Comparison of ENCODE assay signal across 8 mouse cellular contexts in the genomic region with DNA sequence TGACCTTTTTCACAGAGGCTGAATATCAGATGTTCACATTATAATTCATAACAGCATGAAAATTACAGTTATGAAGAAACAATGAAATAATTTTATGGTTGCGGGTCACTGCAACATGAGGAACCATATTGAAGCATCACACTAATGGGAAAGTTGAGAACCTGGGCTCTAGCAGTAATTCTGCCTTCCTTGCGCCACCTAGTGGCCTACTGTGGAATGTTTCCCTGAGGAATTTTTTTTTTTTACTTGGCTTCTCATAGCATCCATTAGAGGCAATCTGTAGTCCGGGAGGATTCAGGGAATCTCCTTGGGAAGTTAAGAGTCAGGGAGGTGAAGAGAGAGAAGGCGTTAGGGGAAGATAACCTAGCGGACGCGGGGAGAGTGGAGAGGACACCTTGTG. TPM values are rescaled to one million over a fixed set of nuclear protein-coding genes. Genes with fewer than 3 reads are reported as not detected.
DNase-seq lines count a peak whose midpoint lies in the region; ATAC-seq and TF ChIP-seq lines count a peak whose summit lies in the region.

No protein-coding gene starts in this region.

- 12% methylated on average over 7 of the region's 7 CpGs for WGBS in forebrain, postnatal 0 days
- 14% methylated on average over 7 of the region's 7 CpGs for WGBS in forebrain, embryonic 15.5 days
- 12% methylated on average over 7 of the region's 7 CpGs for WGBS in embryonic facial prominence, embryonic 11.5 days
- 8% methylated on average over 7 of the region's 7 CpGs for WGBS in lung, adult 2 months
- 22% methylated on average over 7 of the region's 7 CpGs for WGBS in small intestine, adult 2 months

- H3K4me1 ChIP-seq in forebrain, postnatal 0 days (ENCODE audit: insufficient read depth) = no peaks in the 10 kb centered on the region
- peaks cover 9% of the 10 kb centered on the region; the same call in 1 of the 2 replicates for H3K4me1 ChIP-seq in forebrain, embryonic 15.5 days
- H3K4me1 ChIP-seq in embryonic facial prominence, embryonic 11.5 days (ENCODE audit: control insufficient read depth, insufficient read depth, low read length) = no peaks in the 10 kb centered on the region; the same call in none of the 2 replicates
- H3K4me1 ChIP-seq in lung, adult 2 months (ENCODE audit: control insufficient read depth, insufficient read depth, low read length) = no peaks in the 10 kb centered on the region; the same call in 1 of the 2 replicates
- peaks cover 9% of the 10 kb centered on the region; the same call in 1 of the 2 replicates for H3K4me1 ChIP-seq in small intestine, adult 2 months (ENCODE audit: control insufficient read depth, insufficient read depth, insufficient read length, low read length)

- TF ChIP-seq CTCF in forebrain, postnatal 0 days (IDR thresholded peaks at IDR 0.05; ENCODE audit: low read depth) = peak; percentile 94
- peak; percentile 59; the same call in 1 of the 2 replicates for TF ChIP-seq CTCF in lung, adult 2 months (IDR thresholded peaks at IDR 0.05; ENCODE audit: insufficient read depth, low read length)
- TF ChIP-seq CTCF in small intestine, adult 2 months (IDR thresholded peaks at IDR 0.05; ENCODE audit: extremely low read depth, insufficient read length, insufficient replicate concordance, low read depth, low read length) = peak; percentile 42; the same call in 1 of the 2 replicates

- peak; percentile 92 for DNase-seq in forebrain, postnatal 0 days
- peak; percentile 50 for DNase-seq in A20 (ENCODE audit: low read depth, low spot score)
- peak; percentile 57 for DNase-seq in adrenal gland, postnatal 25 days
- peak; percentile 88 for DNase-seq in embryonic facial prominence, embryonic 11.5 days (ENCODE audit: low spot score)
- DNase-seq in kidney, postnatal 14 days = peak; percentile 70
- peak; percentile 55 for DNase-seq in lung, adult 2 months

- 0 out of 2 replicates have a peak, but pooled peaks cover 2% of the 10 kb centered on the region for H3K27me3 ChIP-seq in forebrain, postnatal 0 days (ENCODE audit: insufficient read depth, low read length)
- no peaks in the 10 kb centered on the region for H3K27me3 ChIP-seq in forebrain, embryonic 15.5 days
- H3K27me3 ChIP-seq in embryonic facial prominence, embryonic 11.5 days (ENCODE audit: control insufficient read depth, insufficient read depth, low read length) = peaks cover 4% of the 10 kb centered on the region; the same call in 1 of the 2 replicates
- no peaks in the 10 kb centered on the region for H3K27me3 ChIP-seq in small intestine, adult 2 months (ENCODE audit: control insufficient read depth, insufficient read depth, low read length)

- no peak overlapping the region for H3K4me2 ChIP-seq in forebrain, postnatal 0 days (ENCODE audit: low read depth)
- no peak overlapping the region for H3K4me2 ChIP-seq in forebrain, embryonic 15.5 days (replicated peaks)
- no peak overlapping the region for H3K4me2 ChIP-seq in embryonic facial prominence, embryonic 11.5 days (ENCODE audit: low read depth, low read length)

- H3K36me3 ChIP-seq in forebrain, postnatal 0 days (ENCODE audit: insufficient read depth) = no peaks in the 10 kb centered on the region
- no peaks in the 10 kb centered on the region for H3K36me3 ChIP-seq in forebrain, embryonic 15.5 days
- H3K36me3 ChIP-seq in embryonic facial prominence, embryonic 11.5 days (replicated peaks; ENCODE audit: control insufficient read depth, insufficient read depth, low read depth, low read length) = no peaks in the 10 kb centered on the region
- no peaks in the 10 kb centered on the region for H3K36me3 ChIP-seq in small intestine, adult 2 months (ENCODE audit: control insufficient read depth, insufficient read depth, low read length)

- no peak overlapping the region for H3K9ac ChIP-seq in forebrain, postnatal 0 days
- H3K9ac ChIP-seq in forebrain, embryonic 15.5 days (replicated peaks) = no peak overlapping the region
- no peak overlapping the region for H3K9ac ChIP-seq in embryonic facial prominence, embryonic 11.5 days (replicated peaks; ENCODE audit: low read length)

- no peaks in the 10 kb centered on the region for H3K9me3 ChIP-seq in forebrain, postnatal 0 days (ENCODE audit: low read length)
- no peaks in the 10 kb centered on the region for H3K9me3 ChIP-seq in forebrain, embryonic 15.5 days
- no peaks in the 10 kb centered on the region for H3K9me3 ChIP-seq in embryonic facial prominence, embryonic 11.5 days (replicated peaks; ENCODE audit: control insufficient read depth, low read length)

- H3K4me3 ChIP-seq in forebrain, postnatal 0 days (ENCODE audit: low read depth, low read length) = no peak overlapping the region
- no peak overlapping the region for H3K4me3 ChIP-seq in forebrain, embryonic 15.5 days
- no peak overlapping the region for H3K4me3 ChIP-seq in embryonic facial prominence, embryonic 11.5 days (ENCODE audit: low read depth, low read length)
- no peak overlapping the region for H3K4me3 ChIP-seq in lung, adult 2 months (replicated peaks; ENCODE audit: extremely low read depth, low read depth, low read length)
- no peak overlapping the region for H3K4me3 ChIP-seq in small intestine, adult 2 months (ENCODE audit: low read depth, low read length)

- ATAC-seq in forebrain, postnatal 0 days = no peak
- no peak for ATAC-seq in forebrain, embryonic 15.5 days (replicated peaks)
- ATAC-seq in embryonic facial prominence, embryonic 11.5 days (replicated peaks; ENCODE audit: insufficient number of reproducible peaks, low FRiP score, low TSS enrichment, low read depth) = no peak

- H3K27ac ChIP-seq in forebrain, postnatal 0 days (ENCODE audit: low read depth, low read length) = no peak overlapping the region
- no peak overlapping the region for H3K27ac ChIP-seq in forebrain, embryonic 15.5 days (replicated peaks)
- H3K27ac ChIP-seq in embryonic facial prominence, embryonic 11.5 days (replicated peaks; ENCODE audit: low read depth, low read length) = no peak overlapping the region
- H3K27ac ChIP-seq in small intestine, adult 2 months (ENCODE audit: insufficient read depth, low read depth, low read length) = no peak overlapping the region

- no peak for TF ChIP-seq POLR2A in lung, adult 2 months (IDR thresholded peaks at IDR 0.05; ENCODE audit: borderline replicate concordance, extremely low read depth, low read depth, low read length)
- no peak for TF ChIP-seq POLR2A in small intestine, adult 2 months (IDR thresholded peaks at IDR 0.05; ENCODE audit: low read depth, low read length)

RNA-seq across cellular contexts. Expression of gene Gkn3, which starts 2.5 kb away (rescaled TPM):
- total RNA-seq in forebrain, postnatal 0 days (2014; rRNA removed) = not detected in 2 replicates
- 0.86 and 1.0 TPM in 2 replicates for polyA plus RNA-seq in forebrain, postnatal 0 days (2015; fragmentation: Nextera tagmentation; extraction: Ambion mirVana)
- 0.27 TPM in 1 of 2 replicates, not detected in the other for polyA plus RNA-seq in forebrain, embryonic 15.5 days (2015; fragmentation: Nextera tagmentation; extraction: Ambion mirVana)
- total RNA-seq in adrenal gland, postnatal 25 days (2021) = 1.1 TPM in 1 of 2 replicates, not detected in the other
- 0.25 TPM in 2 replicates for polyA plus RNA-seq in embryonic facial prominence, embryonic 11.5 days (2014; fragmentation: Nextera tagmentation; extraction: Ambion mirVana)
- polyA plus RNA-seq in lung, adult 2 months (2012; rRNA removed) = 3.2 and 11.7 TPM in 2 replicates
- polyA plus RNA-seq in small intestine, adult 2 months (2012; rRNA removed) = 6.3 and 2,866 TPM in 2 replicates

RNA-seq across cellular contexts. Expression of gene Gkn2, which starts 13.0 kb away (rescaled TPM):
- not detected in 2 replicates for total RNA-seq in forebrain, postnatal 0 days (2014; rRNA removed)
- not detected in 2 replicates for polyA plus RNA-seq in forebrain, postnatal 0 days (2015; fragmentation: Nextera tagmentation; extraction: Ambion mirVana)
- not detected in 2 replicates for polyA plus RNA-seq in forebrain, embryonic 15.5 days (2015; fragmentation: Nextera tagmentation; extraction: Ambion mirVana)
- not detected in 2 replicates for total RNA-seq in adrenal gland, postnatal 25 days (2021)
- not detected in 2 replicates for polyA plus RNA-seq in embryonic facial prominence, embryonic 11.5 days (2014; fragmentation: Nextera tagmentation; extraction: Ambion mirVana)
- polyA plus RNA-seq in lung, adult 2 months (2012; rRNA removed) = 0.21 TPM in 1 of 2 replicates, not detected in the other
- polyA plus RNA-seq in small intestine, adult 2 months (2012; rRNA removed) = 4.6 and 2,019 TPM in 2 replicates

RNA-seq across cellular contexts. Expression of gene Gkn1, which starts 35.5 kb away (rescaled TPM):
- not detected in 2 replicates for total RNA-seq in forebrain, postnatal 0 days (2014; rRNA removed)
- polyA plus RNA-seq in forebrain, postnatal 0 days (2015; fragmentation: Nextera tagmentation; extraction: Ambion mirVana) = not detected in 2 replicates
- polyA plus RNA-seq in forebrain, embryonic 15.5 days (2015; fragmentation: Nextera tagmentation; extraction: Ambion mirVana) = not detected in 2 replicates
- not detected in 2 replicates for total RNA-seq in adrenal gland, postnatal 25 days (2021)
- polyA plus RNA-seq in embryonic facial prominence, embryonic 11.5 days (2014; fragmentation: Nextera tagmentation; extraction: Ambion mirVana) = not detected in 2 replicates
- not detected in 2 replicates for polyA plus RNA-seq in lung, adult 2 months (2012; rRNA removed)
- 5.3 and 1,990 TPM in 2 replicates for polyA plus RNA-seq in small intestine, adult 2 months (2012; rRNA removed)

RNA-seq across cellular contexts. Expression of gene Bmp10, which starts 42.6 kb away (rescaled TPM):
- total RNA-seq in forebrain, postnatal 0 days (2014; rRNA removed) = 0.08 TPM in 1 of 2 replicates, not detected in the other
- not detected in 2 replicates for polyA plus RNA-seq in forebrain, postnatal 0 days (2015; fragmentation: Nextera tagmentation; extraction: Ambion mirVana)
- polyA plus RNA-seq in forebrain, embryonic 15.5 days (2015; fragmentation: Nextera tagmentation; extraction: Ambion mirVana) = not detected in 2 replicates
- not detected in 2 replicates for total RNA-seq in adrenal gland, postnatal 25 days (2021)
- not detected in 2 replicates for polyA plus RNA-seq in embryonic facial prominence, embryonic 11.5 days (2014; fragmentation: Nextera tagmentation; extraction: Ambion mirVana)
- not detected in 2 replicates for polyA plus RNA-seq in lung, adult 2 months (2012; rRNA removed)
- 0.01 TPM in 1 of 2 replicates, not detected in the other for polyA plus RNA-seq in small intestine, adult 2 months (2012; rRNA removed)

RNA-seq across cellular contexts. Expression of gene Antxr1, which starts 50.6 kb away (rescaled TPM):
- total RNA-seq in forebrain, postnatal 0 days (2014; rRNA removed) = 13.2 and 14.4 TPM in 2 replicates
- 1.3 and 1.8 TPM in 2 replicates for polyA plus RNA-seq in forebrain, postnatal 0 days (2015; fragmentation: Nextera tagmentation; extraction: Ambion mirVana)
- 3.0 and 3.4 TPM in 2 replicates for polyA plus RNA-seq in forebrain, embryonic 15.5 days (2015; fragmentation: Nextera tagmentation; extraction: Ambion mirVana)
- 16.5 and 19.4 TPM in 2 replicates for total RNA-seq in adrenal gland, postnatal 25 days (2021)
- polyA plus RNA-seq in embryonic facial prominence, embryonic 11.5 days (2014; fragmentation: Nextera tagmentation; extraction: Ambion mirVana) = 10.3 TPM in 2 replicates
- 31.3 and 35.3 TPM in 2 replicates for polyA plus RNA-seq in lung, adult 2 months (2012; rRNA removed)
- polyA plus RNA-seq in small intestine, adult 2 months (2012; rRNA removed) = 3.9 TPM in 2 replicates

Comparison
In these comparisons a context has a peak if more than half of its experiments do, and no peak if none do; other contexts are left out.
1. CTCF ChIP-seq: peak in every context shown above with its lines; median percentile 94 in forebrain, postnatal 0 days; 59 in lung, adult 2 months; 42 in small intestine, adult 2 months.